Mouse (Mus musculus) spleen, adult 2 months (tissue): ENCODE results near the gene Cyp2a22.
"Not testable (repeated sequence)": the region's sequence is repeated elsewhere in the genome, so short reads cannot be mapped to it uniquely, and the experiment has no call there.

ENCODE experiments used
- CTCF ChIP-seq: fragments of 200-500 bp; IDR thresholded peaks from 2 replicates; pipeline ENCODE4 v1.5.1; 2011; ENCODE audit warnings: mild to moderate bottlenecking, inconsistent platforms; ENCODE audit not compliant: insufficient read depth, insufficient read length, insufficient replicate concordance; ENCODE audit errors: extremely low read depth
- POLR2A ChIP-seq: fragments of 200-500 bp; IDR thresholded peaks from 2 replicates; pipeline ENCODE4 v1.6.1; 2011; ENCODE audit warnings: low read depth, low read length, inconsistent platforms

DNA sequence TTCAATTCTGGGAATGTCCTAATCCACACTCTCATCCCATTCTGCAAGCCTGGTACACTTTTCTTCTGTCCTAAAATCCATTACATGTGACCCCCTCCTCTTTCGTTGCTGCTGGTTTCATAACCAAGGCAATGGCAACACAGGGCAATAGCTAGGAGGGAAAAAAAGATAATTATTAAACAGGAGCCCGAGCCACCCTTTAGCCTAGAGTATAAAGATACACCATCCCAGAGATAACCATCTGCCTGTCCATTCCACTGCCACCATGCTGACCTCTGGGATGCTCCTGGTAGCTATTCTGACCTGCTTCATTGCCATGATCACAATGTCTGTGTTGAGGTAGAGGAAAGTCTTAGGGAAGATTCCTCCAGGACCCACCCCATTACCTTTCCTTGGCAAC, 22.1 kb downstream of the Cyp2a22 start:
- TF ChIP-seq POLR2A, CTCF: not testable (repeated sequence)
